Mouse (Mus musculus) G1E (cell line): ENCODE results near the gene Ptx4.

Source experiments
- CTCF ChIP-seq: IDR thresholded peaks from 2 replicates; pipeline ENCODE4 v1.5.1; 2012; ENCODE audit warnings: low read depth, low read length, inconsistent platforms, mixed read lengths
- GATA1 ChIP-seq: IDR thresholded peaks from 2 replicates; pipeline ENCODE4 v1.6.1; 2012; ENCODE audit warnings: borderline replicate concordance, low read length, inconsistent platforms, mixed read lengths

GRCm38 (mm10) chr17:25139960-25140359 is 19.4 kb downstream of the Ptx4 start:
- no peak for TF ChIP-seq CTCF
- TF ChIP-seq GATA1: no peak
